Mouse (Mus musculus): ENCODE results near the gene Baiap2l1. TPM values are rescaled to one million over a fixed set of nuclear protein-coding genes. Genes with fewer than 3 reads are reported as not detected.

The Baiap2l1 gene
- total RNA-seq, 2 experiments from 2014 or later = 0.13 to 0.53 TPM

DNA sequence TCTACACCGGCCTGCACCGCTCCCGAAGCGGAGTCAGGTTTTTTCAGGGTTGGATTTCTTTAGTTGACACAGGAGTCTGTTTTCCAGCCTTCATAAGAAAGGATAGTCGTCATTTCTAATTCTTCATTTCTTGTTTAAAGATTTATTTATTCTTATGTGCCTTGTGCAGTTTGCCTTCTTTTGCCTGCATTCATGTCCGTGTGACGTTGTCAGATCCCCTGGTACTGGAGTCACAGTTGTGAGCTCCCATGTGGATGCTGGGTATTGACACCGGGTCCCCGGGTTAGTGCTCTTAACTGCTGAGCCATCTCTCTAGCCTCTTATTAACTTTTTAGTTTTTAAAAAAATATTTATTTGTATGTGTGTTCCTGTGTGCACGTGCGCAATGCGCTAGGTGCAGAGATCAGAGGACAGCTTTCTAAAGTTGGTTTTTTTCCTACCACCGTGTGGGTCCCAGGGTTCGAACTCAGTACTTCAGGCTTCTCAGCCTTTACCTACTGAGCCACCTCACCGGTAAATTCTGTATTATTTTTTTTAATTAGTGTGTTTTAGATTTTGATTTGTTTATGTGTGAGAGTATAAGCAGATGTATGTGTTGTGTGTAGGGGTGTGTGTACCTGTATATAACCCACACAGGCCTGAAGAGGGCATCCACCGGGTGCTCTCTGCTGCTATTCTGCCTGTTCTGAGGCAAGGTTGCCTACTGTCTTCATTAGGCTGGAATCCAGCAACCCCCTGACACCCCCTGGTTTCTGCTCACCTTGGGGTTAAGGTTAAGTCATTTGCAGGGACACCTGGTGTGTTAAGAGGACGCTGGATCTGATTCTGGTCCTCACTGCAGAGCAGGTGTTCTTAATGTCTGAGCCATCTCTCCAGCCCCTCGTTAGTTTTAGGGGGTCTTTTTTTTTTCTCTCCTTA is 133.8 kb downstream of the Baiap2l1 start:
- intact Hi-C loops (cut with DNase I) = loop anchor here (2.0 to 10.0 kb wide), 2 partner anchors 31 to 1109 kb away; partner anchors contain the start of gene Rnf216
- TF ChIP-seq CTCF (IDR thresholded peaks at IDR 0.05) = no peak

GRCm38 (mm10) chr5:144223503-144223862 is 134.4 kb downstream of the Baiap2l1 start, which contains the start of gene Tecpr1:
Gene Tecpr1, minus strand, starts transcription at chr5:144223615.
- intact Hi-C loops (cut with DNase I) = loop anchor here (2.0 to 10.0 kb wide), 2 partner anchors 31 to 1109 kb away; partner anchors contain the start of gene Rnf216
- TF ChIP-seq CTCF (IDR thresholded peaks at IDR 0.05) = no peak
- peak; percentile 98 for DNase-seq

More for the DNA sequence above, 133.8 kb downstream of the Baiap2l1 start:
- H3K4me3 ChIP-seq = peak overlapping the region; percentile 96
- no peak for DNase-seq
- peak overlapping the region; percentile 92 for H3K27ac ChIP-seq

GRCm38 (mm10) chr5:144222811-144223502 is 135.0 kb downstream of the Baiap2l1 start:
- H3K27ac ChIP-seq = peak overlapping the region; percentile 92

More at GRCm38 (mm10) chr5:144223503-144223862, 134.4 kb downstream of the Baiap2l1 start, which contains the start of gene Tecpr1:
- peak within 1 kb of the TSS; percentile 96 for H3K4me3 ChIP-seq
- peak within 1 kb of the TSS; percentile 92 for H3K27ac ChIP-seq

DNA sequence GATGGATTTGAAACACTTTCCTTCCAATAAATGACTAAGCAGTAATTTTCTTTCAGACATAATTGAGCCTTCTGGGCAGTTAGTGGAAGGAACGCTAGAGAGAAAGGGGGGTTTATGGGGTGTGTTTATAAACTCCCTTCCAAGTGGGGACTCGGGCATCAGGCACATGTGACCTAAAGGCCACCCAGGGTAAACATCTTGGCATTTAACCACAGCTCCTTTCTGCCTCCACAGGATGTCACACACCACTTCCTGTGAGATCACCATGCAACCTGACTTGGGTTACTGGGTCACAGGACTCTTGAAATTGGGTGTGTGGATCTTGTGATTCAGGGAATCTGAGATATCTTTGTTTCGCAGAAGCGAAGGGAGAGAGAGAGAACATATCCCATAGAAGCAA is 136.6 kb downstream of the Baiap2l1 start:
- intact Hi-C loops (cut with DNase I) = loop anchor here (10.0 kb wide), 1 partner anchor 1107 kb away; the partner anchor contains the start of gene Rnf216
- DNase-seq = no peak
- no peak for TF ChIP-seq CTCF (IDR thresholded peaks at IDR 0.05)
- H3K27ac ChIP-seq = peak overlapping the region; percentile 92
- peak overlapping the region; percentile 96 for H3K4me3 ChIP-seq

More at GRCm38 (mm10) chr5:144222811-144223502, 135.0 kb downstream of the Baiap2l1 start:
- DNase-seq = peak; percentile 62
- intact Hi-C loops (cut with DNase I) = loop anchor here (2.0 to 10.0 kb wide), 2 partner anchors 32 to 1108 kb away; partner anchors contain the start of gene Rnf216
- TF ChIP-seq CTCF (IDR thresholded peaks at IDR 0.05) = no peak
- H3K4me3 ChIP-seq = peak overlapping the region; percentile 96

- DNase-seq = no peak
- Histone ChIP-seq H3K4me3 (no peak overlapping the region), H3K27ac (peak overlapping the region; percentile 25; the same call in 1 of the 2 replicates)
- TF ChIP-seq CTCF (IDR thresholded peaks at IDR 0.05) = no peak
- intact Hi-C loops (cut with DNase I) = loop anchor here (10.0 kb wide), 2 partner anchors 515 to 1105 kb away; partner anchors contain the start of gene Rnf216
Measured at GRCm38 (mm10) chr5:144219936-144220335, 138.0 kb downstream of the Baiap2l1 start.

DNA sequence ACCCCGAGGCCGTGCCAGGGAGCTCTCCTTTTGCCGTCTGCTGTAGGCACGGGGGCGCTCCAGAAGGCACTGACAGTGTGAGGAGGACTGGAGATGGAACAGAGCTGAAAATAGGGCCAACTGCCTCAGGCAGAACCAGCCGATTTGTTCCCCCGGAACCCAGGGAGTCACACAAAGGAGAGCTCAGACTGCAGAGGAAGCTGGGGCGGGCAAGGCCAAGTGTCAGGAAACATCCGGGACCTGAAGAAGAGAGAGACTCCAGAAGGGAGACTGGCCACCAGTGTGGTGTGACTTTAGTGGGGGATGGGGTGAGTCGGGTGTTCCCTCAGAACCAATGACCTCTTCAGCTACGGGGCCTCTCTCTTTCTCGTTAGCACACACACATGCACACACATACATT is 138.6 kb downstream of the Baiap2l1 start:
- DNase-seq = no peak
- intact Hi-C loops (cut with DNase I) = loop anchor here (10.0 kb wide), 1 partner anchor 515 kb away; no protein-coding TSS in a partner anchor
- Histone ChIP-seq H3K4me3 (peak overlapping the region; percentile 9; the same call in 1 of the 2 replicates), H3K27ac (peak overlapping the region; percentile 25; the same call in 1 of the 2 replicates)
- TF ChIP-seq CTCF (IDR thresholded peaks at IDR 0.05) = no peak

- DNase-seq = no peak
- Histone ChIP-seq H3K27ac (no peak overlapping the region), H3K4me3 (no peak overlapping the region)
- intact Hi-C loops (cut with DNase I) = loop anchor here (10.0 kb wide), 1 partner anchor 517 kb away; no protein-coding TSS in a partner anchor
- TF ChIP-seq CTCF (IDR thresholded peaks at IDR 0.05) = no peak
Measured at GRCm38 (mm10) chr5:144218061-144218460, 139.9 kb downstream of the Baiap2l1 start.

- intact Hi-C loops (cut with DNase I) = loop anchor here (2.0 to 10.0 kb wide), 2 partner anchors 175 to 519 kb away; no protein-coding TSS in a partner anchor
- TF ChIP-seq CTCF (IDR thresholded peaks at IDR 0.05) = no peak
- no peak for DNase-seq
- H3K27ac ChIP-seq = no peak overlapping the region
- H3K4me3 ChIP-seq = no peak overlapping the region
Measured at GRCm38 (mm10) chr5:144215992-144216391, 141.9 kb downstream of the Baiap2l1 start.

Other genes with a start within 250 kb of the Baiap2l1 start
- gene Bhlha15, start 167.8 kb downstream of the Baiap2l1 start, total RNA-seq (2021) = not detected
- gene Tecpr1, start 134.5 kb downstream of the Baiap2l1 start, total RNA-seq (2021) = 10 to 100 TPM; 15.4 to 19.1 TPM
- 10 to 100 TPM; 36.4 to 45.7 TPM for gene Bri3, start 113.7 kb downstream of the Baiap2l1 start, total RNA-seq (2021)
- gene Nptx2, start 187.8 kb upstream of the Baiap2l1 start, total RNA-seq (2021) = not detected